Mouse (Mus musculus) CD4-positive helper T cell, adult 2 months (primary cell): ENCODE data around the gene Tmc4.

Source experiments
- DNase-seq: peaks from one replicate; pipeline ENCODE4 v3.0.0-alpha.2; 2012; ENCODE audit warnings: low read depth, missing footprints, low spot score

The Tmc4 gene

DNA sequence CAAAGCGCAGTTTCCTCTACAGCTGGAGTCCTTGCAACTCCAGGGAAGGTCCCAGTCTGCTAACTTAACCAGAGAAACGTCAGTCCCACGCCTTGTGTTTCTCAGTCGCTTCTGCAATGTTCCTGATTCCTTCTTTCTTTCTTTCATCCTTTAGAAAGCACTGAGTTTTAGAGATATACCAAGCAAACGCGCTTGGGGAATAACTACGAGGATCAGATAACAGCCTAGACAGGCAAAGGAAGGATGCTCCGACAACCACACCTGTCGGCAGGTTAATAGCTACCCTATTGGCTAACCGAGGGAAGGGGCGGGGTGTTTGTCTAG lies 33.0 kb downstream of the Tmc4 start:
- no peak for DNase-seq

DNA sequence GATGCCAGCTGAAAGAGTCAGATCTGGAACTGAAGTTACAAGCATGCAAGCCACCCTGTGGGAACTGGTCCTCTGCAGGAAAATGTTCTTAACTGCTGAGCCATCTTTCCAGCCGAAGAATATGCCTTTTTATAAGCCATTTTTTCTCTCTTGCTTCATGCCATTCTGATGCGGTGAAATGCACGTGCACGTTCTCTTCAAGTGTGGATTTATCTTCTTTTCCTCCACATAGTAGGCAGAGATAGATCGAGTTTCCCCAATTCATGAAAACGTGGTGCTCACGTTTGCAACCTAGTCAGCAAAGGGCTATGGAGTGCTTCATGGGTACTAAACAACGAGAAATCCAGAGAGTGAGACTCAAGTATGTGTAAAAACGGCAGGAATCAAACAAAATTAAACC lies 33.5 kb downstream of the Tmc4 start:
- no peak for DNase-seq

DNA sequence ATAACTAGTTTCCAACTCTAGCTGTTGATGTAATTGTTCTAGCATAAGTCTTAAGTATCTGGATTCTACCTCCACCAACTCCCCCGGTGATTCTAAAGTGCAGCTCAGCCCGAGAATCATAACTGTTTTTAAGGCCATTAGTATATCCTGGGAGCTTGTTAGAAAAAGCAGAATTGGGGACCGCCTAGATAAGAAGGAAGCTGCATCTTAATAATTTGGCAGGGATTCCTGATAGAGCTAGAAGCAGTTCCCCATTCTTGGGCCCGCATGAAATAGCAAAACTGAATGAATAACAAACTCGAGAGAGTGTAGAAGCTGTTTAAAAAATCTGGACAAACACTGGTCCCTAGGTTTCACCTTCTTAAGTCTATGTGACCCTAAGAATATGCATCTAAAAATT lies 33.9 kb downstream of the Tmc4 start:
- DNase-seq = no peak

DNA sequence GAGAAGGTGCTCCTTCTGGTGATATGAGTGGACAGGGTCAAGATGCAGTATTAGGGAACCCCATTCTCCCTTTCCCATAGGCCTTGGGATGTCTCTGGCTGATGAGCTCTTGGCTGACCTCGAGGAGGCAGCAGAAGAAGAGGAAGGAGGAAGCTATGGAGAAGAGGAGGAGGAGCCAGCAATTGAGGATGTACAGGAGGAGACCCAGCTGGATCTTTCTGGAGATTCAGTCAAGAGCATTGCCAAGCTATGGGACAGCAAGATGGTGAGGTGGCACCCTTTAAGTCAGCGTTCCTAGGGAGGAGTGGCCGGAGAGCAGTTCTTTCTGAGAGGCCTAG lies 46.9 kb downstream of the Tmc4 start:
- DNase-seq = no peak

DNA sequence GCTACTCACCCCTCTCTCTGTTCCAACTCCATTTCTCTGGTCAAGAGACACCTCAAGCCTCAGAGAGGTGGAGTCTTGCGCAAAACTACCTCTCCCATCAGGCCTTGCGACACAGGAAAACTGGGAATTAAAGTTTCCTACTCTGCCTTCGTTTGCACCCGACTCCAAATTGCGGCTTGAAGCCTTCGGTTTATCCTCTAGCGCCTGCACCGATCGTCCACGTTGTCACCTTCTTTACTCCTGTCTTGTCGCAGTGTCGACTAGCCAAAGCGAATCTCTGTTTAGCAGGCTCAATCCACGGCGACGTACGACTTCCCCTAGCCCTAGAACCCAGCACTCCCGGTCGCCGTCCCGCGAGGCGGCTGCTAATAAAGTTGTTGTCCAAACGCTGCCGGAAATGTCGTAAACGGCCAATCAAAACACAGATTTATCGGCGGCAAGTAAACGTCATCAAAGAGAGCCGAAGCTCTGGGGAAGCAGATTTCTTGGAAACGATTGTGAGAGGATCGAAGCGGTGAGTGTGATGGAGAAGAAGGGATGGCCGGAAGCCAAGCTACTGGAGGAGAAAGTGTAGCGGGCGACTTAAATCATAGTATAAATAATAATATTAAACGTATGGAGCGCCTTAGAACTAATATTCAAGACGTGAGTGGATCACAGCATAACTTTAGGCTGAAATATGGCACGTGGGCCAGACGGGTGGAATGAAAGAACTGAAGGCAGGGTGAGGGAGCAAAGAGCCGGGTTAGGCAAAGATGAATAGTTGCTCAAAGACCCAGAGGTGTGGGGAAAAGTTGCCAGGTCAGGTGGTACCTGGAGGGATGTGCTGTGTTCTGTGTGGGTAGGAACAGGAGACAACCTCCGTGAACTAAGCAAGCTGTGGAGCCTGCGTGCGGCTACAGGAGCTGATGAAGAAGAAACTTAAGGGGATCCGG lies 47.5 kb downstream of the Tmc4 start, which contains the start of the genes Tfpt and Prpf31:
Gene Tfpt (minus strand): TSS at position 387 of the 935 bp plus-strand sequence.
Gene Prpf31 (plus strand): TSS at position 443 of the 935 bp plus-strand sequence.
- peak; percentile 94 for DNase-seq

DNA sequence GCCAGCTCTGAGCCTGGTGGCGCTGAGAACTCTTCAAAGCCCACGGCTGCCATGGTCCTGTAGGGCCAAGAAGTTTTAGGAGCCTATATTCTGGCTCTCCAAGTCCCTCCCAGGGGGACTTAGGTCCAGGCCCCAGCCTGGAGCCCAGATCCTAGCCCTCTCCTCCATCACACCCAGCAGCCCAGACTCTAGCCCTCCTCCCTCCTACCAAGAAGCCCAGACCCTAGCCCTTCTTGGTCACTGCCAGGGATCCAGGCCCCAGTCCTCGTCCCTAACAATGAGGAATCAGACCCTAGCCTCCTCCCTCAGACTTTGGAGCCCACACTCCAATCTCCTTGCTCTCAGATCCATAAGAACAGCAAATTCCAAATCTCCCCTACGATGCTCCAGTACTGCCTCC lies 48.3 kb downstream of the Tmc4 start:
- no peak for DNase-seq

DNA sequence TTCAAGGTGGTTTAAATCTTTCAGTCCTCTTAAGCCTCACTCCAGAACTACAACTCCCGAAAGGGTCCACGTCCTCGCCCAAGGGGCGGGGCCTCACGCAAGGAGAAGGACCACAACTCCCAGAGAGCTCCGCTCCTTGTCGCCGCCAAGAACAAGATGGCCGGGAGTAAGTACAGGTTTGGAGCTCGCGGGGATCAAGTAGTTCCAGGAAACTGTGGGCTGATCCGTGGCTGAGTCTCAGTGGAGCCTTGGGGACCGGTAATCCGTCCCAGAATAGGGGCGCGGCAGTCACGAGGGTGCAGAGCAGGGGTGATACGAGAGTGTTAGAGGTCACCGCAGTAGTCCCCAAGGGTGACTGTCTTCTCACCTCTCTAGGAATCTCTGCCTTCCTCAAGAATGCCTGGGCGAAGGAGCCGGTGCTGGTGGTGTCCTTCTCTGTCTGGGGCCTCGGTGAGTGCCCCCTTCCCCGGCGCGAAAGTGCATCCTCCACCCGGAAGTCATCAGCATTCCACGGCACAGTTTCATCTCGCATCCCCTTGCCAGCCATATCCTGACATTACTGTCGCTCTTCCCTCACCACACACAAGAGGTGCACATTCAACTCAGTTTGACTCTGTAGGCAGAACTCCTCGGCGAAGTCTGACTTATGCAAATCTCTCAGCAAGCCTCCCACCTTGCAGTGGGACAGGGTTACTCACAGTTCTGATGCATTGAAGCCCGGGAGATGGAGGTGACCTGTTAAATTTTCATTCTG lies 59.9 kb downstream of the Tmc4 start, which contains the start of gene Ndufa3:
Gene Ndufa3 (plus strand): TSS at position 132 of the 754 bp plus-strand sequence.
- DNase-seq = peak; percentile 95

DNA sequence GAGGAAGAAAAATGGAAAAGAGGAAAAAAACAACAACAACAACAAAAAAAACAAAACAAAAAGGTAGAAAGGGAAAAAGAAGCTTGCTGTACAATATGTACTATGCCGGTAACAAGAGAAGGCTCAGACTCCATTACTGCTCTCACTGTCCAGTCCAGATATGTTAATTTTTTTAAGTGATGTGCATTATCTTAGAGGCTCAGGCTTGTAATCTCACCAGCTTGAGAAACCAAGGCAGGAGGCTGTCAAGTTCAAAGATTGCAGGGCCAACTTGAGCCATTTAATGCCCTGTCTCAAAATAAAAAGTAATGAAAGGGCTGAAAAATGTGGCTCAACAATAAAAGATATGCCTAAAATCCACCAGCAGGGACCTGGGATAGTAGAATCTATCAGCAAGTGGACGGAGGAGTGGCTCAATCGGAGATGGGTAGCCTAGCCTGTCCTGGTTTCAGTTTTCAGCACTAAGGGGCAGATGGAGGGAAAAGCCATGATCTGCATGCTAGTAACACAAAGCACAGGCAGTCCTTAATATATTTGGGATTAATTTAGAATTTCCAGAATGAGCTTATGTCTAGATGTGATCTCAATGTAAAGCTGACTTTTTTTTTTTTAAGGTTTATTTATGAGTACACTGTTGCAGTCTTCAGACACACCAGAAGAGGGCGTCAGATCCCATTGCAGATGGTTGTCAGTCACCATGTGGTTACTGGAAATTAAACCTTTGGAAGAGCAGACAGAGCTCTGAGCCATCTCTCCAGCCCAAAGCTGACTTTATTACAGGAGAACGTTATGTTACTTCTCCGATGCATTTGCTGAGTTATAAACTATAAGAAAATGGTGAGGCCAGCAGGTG lies 60.7 kb downstream of the Tmc4 start:
- no peak for DNase-seq

DNA sequence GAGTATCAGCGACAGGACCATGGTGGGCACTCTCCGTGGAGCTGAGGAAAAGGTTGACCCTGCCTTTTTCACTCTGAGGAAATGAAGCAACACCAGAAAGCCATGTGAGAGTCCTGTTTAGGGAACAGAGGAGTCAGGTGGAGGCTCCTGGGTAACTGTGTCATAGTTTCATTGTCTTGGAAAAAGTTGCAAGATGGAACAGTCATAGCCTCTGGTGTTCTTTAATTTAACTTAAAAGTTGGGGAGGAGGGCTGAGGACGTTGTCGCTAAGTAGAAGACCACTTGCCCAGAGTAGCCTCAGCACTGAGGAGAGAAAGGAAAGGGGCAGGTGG lies 61.3 kb downstream of the Tmc4 start, which contains the start of gene Oscar:
Gene Oscar (minus strand): TSS at position 101 of the 332 bp plus-strand sequence.
- no peak for DNase-seq
